Mouse (Mus musculus) forebrain, embryonic 12.5 days (tissue): ENCODE measurements around the gene Jade2. TPM values are rescaled to one million over a fixed set of nuclear protein-coding genes. Genes with fewer than 3 reads are reported as not detected.

Experiments used
- ATAC-seq: fragments of 200-750 bp; cut with Nextera tagmentation; 2 replicates; pipeline ENCODE4 v1.8.0; 2017; ENCODE audit warnings: moderate TSS enrichment; ENCODE audit not compliant: low FRiP score
- H3K27ac ChIP-seq: fragments of 300-500 bp; sonication (generic); 2 replicates; pipeline ENCODE4 v1.5.1; 2016; ENCODE audit warnings: mild to moderate bottlenecking
- H3K27me3 ChIP-seq: fragments of 300-500 bp; sonication (generic); 2 replicates; pipeline ENCODE4 v1.6.1; 2016; ENCODE audit warnings: mild to moderate bottlenecking
- H3K36me3 ChIP-seq: fragments of 300-500 bp; sonication (generic); replicated peaks from 2 replicates; pipeline ENCODE4 v1.6.1; 2016; ENCODE audit warnings: mild to moderate bottlenecking
- H3K4me1 ChIP-seq: fragments of 300-500 bp; sonication (generic); 2 replicates; pipeline ENCODE4 v1.6.1; 2016
- H3K4me2 ChIP-seq: fragments of 300-500 bp; sonication (generic); 2 replicates; pipeline ENCODE4 v1.6.1; 2016; ENCODE audit warnings: mild to moderate bottlenecking, moderate library complexity
- H3K4me3 ChIP-seq: fragments of 300-500 bp; sonication (generic); replicated peaks from 2 replicates; pipeline ENCODE4 v1.5.1; 2016; ENCODE audit warnings: mild to moderate bottlenecking
- H3K9ac ChIP-seq: fragments of 300-500 bp; sonication (generic); 2 replicates; pipeline ENCODE4 v1.6.1; 2016; ENCODE audit warnings: mild to moderate bottlenecking
- H3K9me3 ChIP-seq: fragments of 300-500 bp; sonication (generic); 2 replicates; pipeline ENCODE4 v1.6.1; 2016
- WGBS: fragments of 180-500 bp; shearing (Covaris S2); methylation state at CpG from one replicate; pipeline ENCODE4 v1.1.7; 2016; 5-methylcytosine and 5-hydroxymethylcytosine counted together
- polyA plus RNA-seq: library from polyadenylated mRNA; unstranded; fragments of >200 nt; fragmentation: Nextera tagmentation; extraction: Ambion mirVana; gene quantifications from 2 replicates; pipeline ENCODE4 v1.2.1, GENCODE M21; 2016

Gene Jade2
- polyA plus RNA-seq, 1 experiment from 2014 or later: 0.49 TPM

GRCm38 (mm10) chr11:51823271-51823670 is 34.2 kb downstream of the Jade2 start:
- ATAC-seq: no peak
- no peak overlapping the region for H3K27ac ChIP-seq
- no peaks in the 10 kb centered on the region for H3K9me3 ChIP-seq
- H3K4me3 ChIP-seq: no peak overlapping the region
- no peak overlapping the region for H3K4me2 ChIP-seq
- no peaks in the 10 kb centered on the region for H3K36me3 ChIP-seq
- WGBS: 84% methylated on average over 11 of the region's 11 CpGs
- H3K27me3 ChIP-seq: no peaks in the 10 kb centered on the region
- H3K9ac ChIP-seq: no peak overlapping the region
- H3K4me1 ChIP-seq: peaks cover 13% of the 10 kb centered on the region; the same call in 1 of the 2 replicates

- Histone ChIP-seq H3K4me1 (peaks cover 13% of the 10 kb centered on the region; the same call in 1 of the 2 replicates), H3K36me3 (no peaks in the 10 kb centered on the region), H3K9ac (no peak overlapping the region), H3K27ac (no peak overlapping the region), H3K27me3 (no peaks in the 10 kb centered on the region), H3K4me3 (no peak overlapping the region), H3K4me2 (no peak overlapping the region), H3K9me3 (no peaks in the 10 kb centered on the region)
- WGBS: 42% methylated on average over 4 of the region's 4 CpGs
- ATAC-seq: no peak
Observed at GRCm38 (mm10) chr11:51822736-51823135, 34.7 kb downstream of the Jade2 start.

- WGBS: 44% methylated on average over 11 of the region's 11 CpGs
- no peak overlapping the region for H3K4me3 ChIP-seq
- no peaks in the 10 kb centered on the region for H3K9me3 ChIP-seq
- no peak overlapping the region for H3K27ac ChIP-seq
- ATAC-seq: no peak
- peaks cover 13% of the 10 kb centered on the region; the same call in 1 of the 2 replicates for H3K4me1 ChIP-seq
- H3K36me3 ChIP-seq: no peaks in the 10 kb centered on the region
- H3K4me2 ChIP-seq: no peak overlapping the region
- H3K27me3 ChIP-seq: no peaks in the 10 kb centered on the region
- no peak overlapping the region for H3K9ac ChIP-seq
Observed at GRCm38 (mm10) chr11:51820861-51821260, 36.6 kb downstream of the Jade2 start.

DNA sequence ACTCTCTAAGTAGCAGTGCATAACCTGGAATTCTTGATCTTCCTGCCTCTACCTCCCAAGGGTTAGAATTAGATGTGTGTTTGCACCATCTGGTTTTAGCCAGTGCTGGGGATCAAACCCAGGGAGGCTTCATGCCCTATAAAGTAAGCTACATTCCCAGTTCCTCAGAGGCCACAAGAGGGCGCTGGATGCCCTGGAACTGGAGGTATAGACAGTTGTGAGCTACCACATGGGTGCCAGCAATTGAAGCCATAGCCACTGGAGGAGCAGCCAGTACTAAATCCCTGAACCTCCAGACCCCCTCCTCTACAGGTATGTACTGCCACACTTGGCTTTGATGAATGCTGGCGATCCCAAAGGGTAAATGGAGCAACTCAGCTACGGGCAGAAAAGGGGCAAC is 37.5 kb downstream of the Jade2 start:
- H3K4me3 ChIP-seq: no peak overlapping the region
- H3K4me1 ChIP-seq: peaks cover 13% of the 10 kb centered on the region; the same call in 1 of the 2 replicates
- H3K9me3 ChIP-seq: no peaks in the 10 kb centered on the region
- WGBS: 70% methylated on average over 3 of the region's 3 CpGs
- H3K4me2 ChIP-seq: no peak overlapping the region
- no peak overlapping the region for H3K27ac ChIP-seq
- no peaks in the 10 kb centered on the region for H3K36me3 ChIP-seq
- ATAC-seq: no peak
- no peak overlapping the region for H3K9ac ChIP-seq
- H3K27me3 ChIP-seq: no peaks in the 10 kb centered on the region

GRCm38 (mm10) chr11:51818837-51819236 is 38.6 kb downstream of the Jade2 start:
- Histone ChIP-seq H3K27ac (no peak overlapping the region), H3K4me1 (peaks cover 13% of the 10 kb centered on the region; the same call in 1 of the 2 replicates), H3K27me3 (no peaks in the 10 kb centered on the region), H3K9me3 (no peaks in the 10 kb centered on the region), H3K4me2 (no peak overlapping the region), H3K4me3 (no peak overlapping the region), H3K36me3 (no peaks in the 10 kb centered on the region), H3K9ac (no peak overlapping the region)
- WGBS: 91% methylated on average over 4 of the region's 4 CpGs
- no peak for ATAC-seq

GRCm38 (mm10) chr11:51817756-51818155 is 39.7 kb downstream of the Jade2 start:
- Histone ChIP-seq H3K9ac (no peak overlapping the region), H3K4me1 (peaks cover 5% of the 10 kb centered on the region; the same call in 1 of the 2 replicates), H3K36me3 (no peaks in the 10 kb centered on the region), H3K4me3 (no peak overlapping the region), H3K27ac (no peak overlapping the region), H3K27me3 (no peaks in the 10 kb centered on the region), H3K4me2 (no peak overlapping the region), H3K9me3 (no peaks in the 10 kb centered on the region)
- 40% methylated on average over 6 of the region's 6 CpGs for WGBS
- no peak for ATAC-seq

DNA sequence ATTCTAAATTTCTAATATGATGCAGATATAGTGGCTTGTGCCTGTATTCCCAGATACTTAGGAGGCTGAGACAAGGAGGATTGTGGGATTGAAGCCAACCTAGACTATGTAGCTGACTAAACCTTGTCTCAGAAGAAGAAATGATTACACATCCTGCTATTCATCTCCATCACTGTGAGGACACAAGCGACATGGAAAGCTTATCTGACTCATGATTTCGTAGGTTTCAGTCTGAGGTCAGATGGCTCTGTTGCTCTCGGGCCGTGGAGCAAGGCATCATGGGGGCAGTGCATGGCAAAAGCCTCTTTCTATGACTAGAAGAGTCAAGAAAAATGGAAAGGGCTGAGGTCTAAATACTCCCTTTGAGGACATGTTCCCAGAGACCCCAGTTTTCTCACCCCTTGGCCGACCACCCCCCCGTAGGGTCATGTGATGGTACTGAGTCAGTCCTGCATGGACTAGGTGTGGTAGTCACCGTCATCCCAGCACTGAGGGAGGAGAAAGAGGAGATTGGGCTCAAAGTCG is 45.4 kb downstream of the Jade2 start:
- Histone ChIP-seq H3K36me3 (no peaks in the 10 kb centered on the region), H3K4me3 (no peak overlapping the region), H3K4me1 (no peaks in the 10 kb centered on the region), H3K27me3 (no peaks in the 10 kb centered on the region), H3K27ac (no peak overlapping the region), H3K4me2 (no peak overlapping the region), H3K9me3 (no peaks in the 10 kb centered on the region), H3K9ac (no peak overlapping the region)
- ATAC-seq: no peak
- WGBS: 93% methylated on average over 8 of the region's 8 CpGs

- Histone ChIP-seq H3K9ac (no peak overlapping the region), H3K27me3 (no peaks in the 10 kb centered on the region), H3K27ac (no peak overlapping the region), H3K4me2 (no peak overlapping the region), H3K9me3 (no peaks in the 10 kb centered on the region), H3K36me3 (no peaks in the 10 kb centered on the region), H3K4me3 (no peak overlapping the region), H3K4me1 (no peaks in the 10 kb centered on the region)
- ATAC-seq: no peak
- 87% methylated on average over 4 of the region's 4 CpGs for WGBS
Observed at GRCm38 (mm10) chr11:51811230-51811629, 46.2 kb downstream of the Jade2 start.

GRCm38 (mm10) chr11:51809632-51810224 is 47.7 kb downstream of the Jade2 start:
- Histone ChIP-seq H3K27ac (no peak overlapping the region), H3K9me3 (no peaks in the 10 kb centered on the region), H3K4me2 (no peak overlapping the region), H3K4me1 (peaks cover 3% of the 10 kb centered on the region), H3K27me3 (no peaks in the 10 kb centered on the region), H3K4me3 (no peak overlapping the region), H3K9ac (no peak overlapping the region), H3K36me3 (no peaks in the 10 kb centered on the region)
- ATAC-seq: no peak
- 70% methylated on average over 6 of the region's 6 CpGs for WGBS

GRCm38 (mm10) chr11:51807108-51807879 is 50.2 kb downstream of the Jade2 start:
- Histone ChIP-seq H3K27ac (no peak overlapping the region), H3K4me2 (no peak overlapping the region), H3K4me1 (peaks cover 3% of the 10 kb centered on the region), H3K4me3 (no peak overlapping the region), H3K27me3 (no peaks in the 10 kb centered on the region), H3K9ac (no peak overlapping the region), H3K36me3 (no peaks in the 10 kb centered on the region), H3K9me3 (no peaks in the 10 kb centered on the region)
- ATAC-seq: no peak
- WGBS: 63% methylated on average over 13 of the region's 13 CpGs

GRCm38 (mm10) chr11:51805221-51805981 is 52.1 kb downstream of the Jade2 start:
- ATAC-seq: peak; percentile 75; the same call in 1 of the 2 replicates
- H3K27ac ChIP-seq: 0 out of 2 replicates have a peak overlapping the region, but pooled peaks have one; percentile 1
- WGBS: 22% methylated on average over 17 of the region's 17 CpGs
- peak overlapping the region; percentile 42 for H3K9ac ChIP-seq
- peak overlapping the region; percentile 66 for H3K4me2 ChIP-seq
- H3K4me1 ChIP-seq: peaks cover 3% of the 10 kb centered on the region
- no peaks in the 10 kb centered on the region for H3K9me3 ChIP-seq
- H3K4me3 ChIP-seq: peak overlapping the region; percentile 49
- H3K27me3 ChIP-seq: 0 out of 2 replicates have a peak, but pooled peaks cover 6% of the 10 kb centered on the region
- no peaks in the 10 kb centered on the region for H3K36me3 ChIP-seq
